Mouse (Mus musculus) WW6 (cell line): ENCODE measurements around the gene Fip1l1.

Experiments
- DNase-seq: peaks from one replicate; pipeline ENCODE4 v3.0.0-alpha.2; 2013; ENCODE audit warnings: low read depth, low spot score

Fip1l1 gene

DNA sequence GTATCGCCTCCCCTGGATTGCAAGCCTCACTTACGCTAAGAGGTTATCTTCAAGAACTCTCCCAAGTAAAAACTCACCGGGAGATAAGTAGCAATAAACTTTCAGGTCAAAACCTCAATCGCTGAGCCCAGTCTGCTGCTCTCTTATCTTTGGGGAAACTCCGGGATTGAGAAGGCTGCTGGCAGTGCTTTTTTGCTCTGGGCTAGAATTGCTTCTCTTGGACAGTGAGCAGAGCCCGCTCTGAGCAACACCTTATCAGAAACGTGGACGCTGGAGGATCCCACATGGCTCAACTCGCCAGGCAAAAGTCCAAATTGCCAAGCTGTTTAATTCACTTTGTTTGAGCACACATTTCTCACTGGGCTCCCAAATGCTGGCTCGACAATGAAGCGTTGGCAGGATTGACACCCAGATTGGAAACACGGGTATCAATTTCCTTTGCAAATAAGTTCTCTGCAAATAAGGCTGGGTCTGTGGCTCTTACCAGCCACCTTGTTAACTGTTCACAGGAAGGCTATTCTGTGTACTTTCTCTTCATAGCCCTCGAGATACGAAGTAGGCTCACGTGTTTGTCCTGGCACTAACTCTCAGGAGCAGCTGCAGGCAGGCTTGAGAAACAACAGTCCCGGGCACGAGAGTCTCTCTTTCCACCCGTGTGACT lies 78.4 kb downstream of the Fip1l1 start:
- DNase-seq = no peak

DNA sequence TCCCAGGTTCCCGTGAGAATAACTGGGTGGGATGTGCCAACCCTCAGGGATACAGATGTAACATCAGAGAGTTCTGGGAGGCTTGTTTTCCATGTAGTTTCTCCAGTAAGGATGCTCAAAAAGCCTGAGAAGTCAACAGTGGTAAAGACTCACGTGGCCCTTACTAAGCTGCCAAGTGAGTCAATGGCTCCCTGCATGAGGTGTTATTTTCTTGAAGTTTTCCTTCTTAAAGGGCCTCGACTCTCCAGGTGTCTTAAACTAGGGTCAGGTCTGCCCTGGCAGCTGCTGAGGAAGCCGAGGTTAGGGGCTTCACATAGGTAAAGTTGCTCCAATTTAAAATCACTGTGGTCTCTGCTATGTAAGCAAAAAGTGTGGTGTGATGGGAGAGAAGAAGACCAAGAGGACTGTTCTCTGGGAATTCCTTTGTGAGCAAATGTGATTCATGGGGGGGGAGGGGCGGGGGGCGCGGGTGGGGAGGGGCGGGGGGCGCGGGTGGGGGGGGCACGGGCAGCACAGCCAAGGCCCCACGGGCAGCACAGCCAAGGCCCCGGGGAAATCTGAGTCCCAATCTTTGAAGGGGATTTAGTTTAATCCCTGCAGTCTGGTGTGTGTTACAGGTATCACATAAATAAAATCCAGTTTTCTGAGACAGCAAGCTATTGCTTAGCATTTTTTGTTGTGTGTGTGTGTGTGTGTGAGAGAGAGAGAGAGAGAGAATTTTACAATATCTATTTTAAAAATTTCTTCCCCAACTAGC lies 82.7 kb downstream of the Fip1l1 start:
- no peak for DNase-seq

DNA sequence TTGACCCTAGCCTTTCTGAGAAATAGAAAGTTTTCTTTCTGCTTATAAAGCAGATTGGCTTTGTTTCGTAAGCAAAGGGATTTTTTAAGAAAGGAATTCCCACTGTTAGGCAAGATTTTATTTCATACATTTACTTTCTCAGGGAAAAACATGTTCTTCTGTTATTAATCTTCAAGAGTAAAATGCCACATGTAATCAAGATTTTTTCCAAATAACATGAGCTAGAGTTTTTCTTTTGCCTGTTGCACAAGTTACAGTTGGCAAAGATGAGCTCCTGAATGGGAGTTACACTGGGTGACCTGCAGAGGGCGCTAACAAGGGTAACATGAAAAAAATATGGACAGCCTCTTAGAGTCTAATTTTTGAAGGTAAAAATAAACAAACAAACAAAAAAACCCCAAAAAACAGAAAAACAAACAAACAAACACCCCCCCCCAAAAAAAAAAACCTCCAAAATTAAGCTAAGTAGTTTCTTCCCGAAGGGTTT lies 83.4 kb downstream of the Fip1l1 start:
- no peak for DNase-seq

DNA sequence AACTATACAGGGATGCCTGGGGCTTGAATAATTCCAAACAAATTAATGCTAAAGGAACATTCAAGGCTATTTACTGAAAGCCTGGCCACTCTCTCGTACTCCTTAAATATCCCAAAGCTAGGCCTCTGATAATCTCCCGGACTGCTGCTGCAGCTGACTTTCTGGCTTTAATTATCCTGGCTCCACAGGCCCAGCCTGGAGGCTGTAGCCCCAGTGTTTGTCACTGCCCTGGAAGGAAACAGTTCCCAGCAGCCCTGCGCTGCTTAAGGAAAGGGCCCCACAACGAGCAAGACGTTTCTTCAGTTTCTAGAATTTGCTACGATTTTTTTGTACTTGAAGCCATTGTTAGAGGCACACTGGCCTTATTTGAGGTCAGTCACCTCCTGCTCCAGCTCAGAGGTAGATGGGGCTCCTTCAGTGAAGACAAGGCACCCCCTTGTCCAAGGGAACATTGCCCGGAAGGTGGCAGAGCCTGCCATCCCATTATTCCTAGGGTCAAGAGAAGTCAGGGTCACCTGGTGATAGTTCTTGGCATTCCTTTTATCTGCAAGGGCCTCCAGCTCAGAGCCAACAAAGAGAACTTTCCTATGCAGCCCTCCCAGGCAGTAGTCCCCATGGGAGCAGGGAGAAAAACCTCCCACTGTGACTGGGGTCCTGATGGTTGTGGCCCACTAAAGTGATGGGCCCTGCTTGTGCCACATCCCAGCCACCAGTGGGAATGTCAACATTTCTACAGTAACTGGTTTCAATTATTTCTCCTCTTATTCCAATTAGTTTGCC lies 86.6 kb downstream of the Fip1l1 start:
- no peak for DNase-seq

DNA sequence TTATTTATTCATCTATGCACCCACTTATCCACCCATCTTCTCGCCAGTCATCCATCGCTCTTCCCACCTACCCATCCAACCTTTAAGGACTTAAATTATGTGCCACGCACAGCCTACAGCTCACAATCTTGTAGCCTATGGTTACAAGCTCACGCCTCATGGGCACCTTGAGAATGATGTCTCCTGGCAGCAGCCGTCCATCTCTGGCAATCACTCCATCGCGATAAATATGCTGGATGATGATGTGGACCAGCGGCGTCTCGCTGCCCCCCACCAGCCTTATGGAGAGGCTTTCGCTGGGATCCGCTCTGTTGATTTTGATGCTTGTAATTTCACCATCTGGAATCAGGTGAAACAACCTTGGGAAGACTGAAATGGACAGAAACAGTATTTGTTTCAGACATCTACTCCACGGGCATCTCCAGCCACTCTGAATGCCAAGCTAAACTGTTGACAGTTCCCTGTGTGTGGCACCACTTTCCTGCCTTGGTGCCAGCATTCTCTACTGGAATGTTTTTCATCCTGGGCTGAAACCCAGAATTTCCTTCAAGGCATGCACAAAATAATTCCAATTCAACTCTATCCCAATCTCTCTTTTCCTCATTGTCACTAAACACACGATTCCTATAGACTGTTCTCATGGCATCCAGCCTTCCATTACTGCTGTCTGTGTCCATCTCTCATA lies 88.2 kb downstream of the Fip1l1 start:
- DNase-seq = no peak

DNA sequence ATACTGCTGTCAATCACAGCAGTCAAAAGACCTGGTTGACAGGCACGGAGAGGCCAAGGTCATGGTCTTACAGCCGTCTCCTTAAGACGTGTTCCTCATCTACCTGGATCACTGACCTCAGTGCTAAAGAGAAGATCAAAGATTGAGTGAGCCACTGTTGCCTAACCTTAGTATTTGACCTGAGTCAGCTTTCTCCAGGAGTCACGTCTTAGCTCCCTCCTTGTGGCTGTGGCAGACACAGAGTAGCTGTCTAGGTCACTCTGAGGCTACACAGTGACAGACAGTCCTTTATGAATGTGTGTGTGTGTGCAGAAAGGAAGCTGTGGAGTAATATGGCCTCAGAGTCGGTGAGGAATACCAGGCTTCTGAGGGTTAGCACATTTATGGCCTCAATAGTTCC lies 89.1 kb downstream of the Fip1l1 start:
- no peak for DNase-seq

DNA sequence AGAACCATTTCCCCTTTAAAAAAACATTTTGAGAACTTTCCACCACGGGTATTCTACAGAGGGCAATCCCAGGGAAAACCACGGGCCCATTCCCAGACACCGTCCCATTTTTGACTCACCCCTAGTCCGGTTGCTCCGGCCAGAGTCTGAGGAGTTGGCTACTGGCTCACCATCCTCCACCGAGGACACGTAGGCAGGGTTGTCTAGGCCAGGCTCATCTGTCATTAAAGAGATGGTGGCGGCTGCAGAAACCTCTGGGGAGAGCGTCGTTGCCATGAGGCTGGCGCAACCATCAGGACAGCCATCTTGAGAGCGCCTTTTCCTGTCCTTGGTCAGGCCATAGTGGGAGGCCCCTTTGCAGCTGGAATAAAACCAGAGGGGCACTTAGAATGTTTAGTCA lies 92.8 kb downstream of the Fip1l1 start:
- DNase-seq = no peak

DNA sequence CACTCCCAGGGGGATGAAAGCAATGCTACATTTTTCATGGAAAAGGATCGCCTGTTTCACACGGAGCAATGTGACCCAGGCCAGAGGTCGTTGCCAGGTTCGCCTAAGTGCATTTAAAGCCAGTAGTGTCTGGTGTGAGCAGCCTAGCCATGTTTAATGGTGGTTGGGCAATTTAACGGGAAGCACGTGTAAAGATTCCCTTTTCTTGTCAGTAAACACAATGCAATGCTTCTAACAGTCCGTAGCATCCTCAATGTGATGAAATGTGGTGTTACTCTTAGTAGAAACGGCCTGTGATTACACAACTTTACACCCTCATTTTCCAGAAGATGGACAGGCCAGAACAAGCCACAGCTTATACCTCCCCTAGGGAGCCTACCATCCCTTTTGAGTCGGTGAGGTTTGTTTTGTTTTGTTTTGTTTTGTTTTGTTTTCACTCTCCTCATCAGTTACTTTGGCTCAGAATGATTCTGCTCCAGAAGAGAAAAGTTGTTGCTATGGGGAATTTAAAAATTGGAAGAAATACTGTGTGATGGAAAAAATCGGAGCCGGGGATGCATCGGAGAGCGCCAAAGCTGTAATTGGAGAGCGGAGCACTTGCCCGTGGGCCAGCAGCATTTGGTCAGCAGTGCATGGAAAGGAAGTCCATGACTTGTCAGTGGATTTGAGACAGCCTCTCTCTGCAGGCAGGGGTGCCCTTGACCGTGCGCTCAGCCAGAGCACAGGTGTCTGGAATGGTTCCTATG lies 97.3 kb downstream of the Fip1l1 start:
- DNase-seq = no peak

DNA sequence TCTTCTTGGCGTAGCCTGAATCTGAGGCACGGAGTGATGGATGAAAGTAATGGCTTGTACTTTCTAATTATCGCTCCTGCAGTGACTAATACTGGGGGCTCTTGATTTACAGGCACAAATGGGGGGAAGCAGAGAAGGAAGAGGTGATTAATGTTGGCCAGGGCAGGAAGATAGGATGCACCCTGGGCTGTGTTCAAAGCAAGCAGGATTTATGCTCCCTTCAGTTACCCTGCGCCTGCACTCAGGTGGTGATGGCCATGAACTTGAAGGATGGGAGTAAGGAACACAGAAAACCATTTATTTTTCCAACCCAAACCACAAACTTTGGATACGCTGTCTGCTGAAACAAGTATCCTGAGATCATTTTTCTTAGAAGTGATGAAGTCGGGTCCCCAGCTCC lies 98.2 kb downstream of the Fip1l1 start:
- no peak for DNase-seq

DNA sequence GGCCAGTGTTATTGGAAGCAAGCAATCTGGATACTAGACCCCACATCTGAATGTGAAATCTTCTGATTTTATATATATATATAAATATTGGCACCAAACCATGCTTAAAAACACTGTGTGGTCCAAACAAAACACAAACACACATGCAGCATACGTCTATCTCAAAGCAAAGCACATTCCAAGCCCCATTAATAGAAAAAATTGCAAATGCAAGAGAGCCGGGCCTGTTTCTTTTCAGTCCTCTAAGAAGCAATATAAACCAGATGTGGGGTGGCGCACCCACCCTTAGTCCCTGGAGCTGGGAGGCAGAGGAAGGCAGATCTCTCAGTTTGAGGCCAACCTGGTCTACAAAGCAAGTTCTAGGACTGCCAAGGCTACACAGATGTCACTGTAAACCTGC lies 99.1 kb downstream of the Fip1l1 start:
- no peak for DNase-seq

DNA sequence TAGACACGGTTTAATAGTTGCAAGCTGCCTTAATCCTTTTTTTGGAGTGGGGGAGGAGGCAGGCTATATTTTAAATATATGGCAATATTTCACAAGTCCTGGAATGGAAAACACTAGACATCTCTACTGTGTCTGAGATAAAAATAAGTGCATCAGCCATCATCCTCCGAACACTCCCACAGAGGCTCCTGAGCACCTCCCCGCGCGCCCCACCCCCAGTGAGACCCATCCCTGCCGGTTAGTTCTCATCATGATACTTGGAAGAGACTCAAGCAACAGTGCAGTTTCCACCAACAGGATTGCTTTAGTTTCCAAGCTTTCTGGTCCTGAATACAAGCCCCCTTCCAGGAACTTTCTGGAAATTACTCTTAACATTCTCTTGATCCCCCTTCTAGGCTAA lies 104.3 kb downstream of the Fip1l1 start:
- no peak for DNase-seq

DNA sequence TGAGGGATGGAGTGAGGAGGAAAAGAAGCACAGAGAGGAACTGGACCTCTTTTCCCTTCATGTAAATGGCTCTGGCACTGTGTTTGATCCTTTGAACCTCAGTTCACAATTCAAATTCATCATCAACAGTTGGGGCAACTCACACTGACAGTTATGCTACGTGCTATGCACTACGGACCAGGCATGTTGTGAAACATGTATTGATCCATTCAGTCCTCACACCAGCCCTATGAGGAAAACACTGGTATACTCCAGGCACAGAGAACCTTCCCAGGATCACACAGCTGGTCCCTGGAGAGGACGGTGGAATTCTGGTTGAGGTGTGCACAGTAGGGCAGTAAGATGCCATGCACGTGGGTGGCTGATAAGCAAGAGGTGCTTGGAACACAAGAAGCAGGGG lies 105.3 kb downstream of the Fip1l1 start:
- DNase-seq = no peak

DNA sequence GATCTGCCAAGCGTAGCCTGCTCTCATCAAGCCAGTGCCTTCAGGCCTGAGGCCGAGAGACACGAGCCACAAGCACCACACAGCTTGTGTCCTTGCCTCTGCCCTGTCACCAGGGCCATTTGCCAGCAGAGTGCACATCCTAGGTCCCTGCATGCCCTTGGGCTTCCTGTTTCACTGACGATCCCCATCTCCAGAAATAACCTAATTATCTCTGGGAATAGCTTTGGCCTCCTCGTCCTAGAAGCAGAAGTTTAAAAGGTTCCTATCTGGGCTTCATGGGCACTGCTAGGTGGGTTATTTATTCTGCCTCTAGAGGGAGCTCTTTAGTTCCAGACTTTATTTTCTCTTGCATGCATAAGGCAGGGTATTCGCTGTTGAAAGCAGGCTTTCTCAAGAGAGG lies 105.8 kb downstream of the Fip1l1 start:
- no peak for DNase-seq

DNA sequence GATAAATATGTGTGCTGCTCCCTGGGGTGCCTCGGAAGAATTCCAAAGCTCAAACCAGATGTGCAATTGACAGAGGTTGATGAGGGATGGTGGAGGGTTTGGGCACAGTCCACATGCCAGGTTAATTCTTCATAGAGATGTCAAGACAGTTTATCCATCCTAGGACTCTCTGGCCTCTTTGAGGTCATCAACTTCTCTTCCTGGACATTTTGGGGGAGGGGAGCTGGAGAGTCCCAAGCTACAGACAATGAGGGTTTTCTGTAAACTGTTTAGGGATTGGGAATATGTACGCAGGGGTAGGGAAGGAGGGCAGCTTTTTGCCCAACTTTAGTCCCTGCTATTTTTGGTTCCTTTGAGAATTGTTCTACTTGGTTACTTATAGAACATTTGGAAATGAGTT lies 107.0 kb downstream of the Fip1l1 start:
- DNase-seq = no peak

DNA sequence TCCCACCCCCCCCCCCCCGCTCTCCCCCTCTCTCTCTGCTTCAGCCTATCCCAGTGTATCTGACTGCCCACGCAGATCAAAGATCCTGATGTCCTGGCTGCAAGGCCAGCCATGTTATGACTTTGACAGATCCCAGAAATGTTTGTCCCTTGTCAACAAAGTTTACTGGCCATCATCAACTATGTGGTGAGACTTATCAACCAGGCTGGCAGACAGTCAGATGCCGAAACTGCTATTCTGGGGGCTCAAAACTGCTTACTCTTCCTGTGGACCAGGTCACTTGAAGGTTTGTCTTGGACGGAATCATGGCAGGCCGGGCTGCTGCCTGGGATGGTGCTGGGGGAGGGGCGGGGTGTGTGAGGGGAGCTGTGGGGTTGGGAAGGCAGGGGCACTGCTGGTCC lies 112.3 kb downstream of the Fip1l1 start:
- DNase-seq = no peak

DNA sequence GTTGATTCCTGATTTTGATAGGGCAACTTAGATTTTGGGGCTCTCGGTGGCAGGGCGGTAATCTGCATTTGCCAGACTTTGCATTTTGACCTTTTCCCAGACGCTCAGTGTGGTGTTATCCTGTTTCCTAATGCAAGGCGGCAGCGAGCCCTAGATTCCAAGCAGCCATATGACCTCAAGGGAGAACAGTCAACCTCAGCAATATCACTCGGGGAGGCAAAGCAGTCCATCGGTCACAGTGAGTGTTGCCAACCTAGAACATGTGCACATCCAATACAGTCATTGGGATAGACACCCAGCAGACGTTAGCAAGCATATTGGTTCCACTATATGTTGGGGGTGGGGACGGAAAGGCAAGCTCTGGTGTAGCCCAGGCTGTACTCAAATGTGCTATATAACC lies 113.0 kb downstream of the Fip1l1 start:
- no peak for DNase-seq
